Mouse (Mus musculus) megakaryocyte progenitor cell, adult 5-6 weeks (primary cell): ENCODE measurements around the gene Dzip1. TPM values are rescaled to one million over a fixed set of nuclear protein-coding genes. Genes with fewer than 3 reads are reported as not detected.

Experiments
- ATAC-seq: replicated peaks from 2 replicates; pipeline ENCODE4 v1.8.0; 2016; ENCODE audit warnings: mild to moderate bottlenecking, moderate TSS enrichment, inconsistent platforms; ENCODE audit not compliant: poor library complexity
- total RNA-seq, 2 experiments: library from RNA; stranded (forward) in 1 of 2; stranded (reverse) in 1 of 2; fragments of 157-497, 149-512 nt in 1 of 2; fragments of 200-1000 nt in 1 of 2; gene quantifications; 2 replicates each; pipeline versions ENCODE4 v1.2.3 to v1.2.4; 2015 to 2017

Gene Dzip1
- total RNA-seq, 2 experiments from 2014 or later: 0.49 to 0.92 TPM

DNA sequence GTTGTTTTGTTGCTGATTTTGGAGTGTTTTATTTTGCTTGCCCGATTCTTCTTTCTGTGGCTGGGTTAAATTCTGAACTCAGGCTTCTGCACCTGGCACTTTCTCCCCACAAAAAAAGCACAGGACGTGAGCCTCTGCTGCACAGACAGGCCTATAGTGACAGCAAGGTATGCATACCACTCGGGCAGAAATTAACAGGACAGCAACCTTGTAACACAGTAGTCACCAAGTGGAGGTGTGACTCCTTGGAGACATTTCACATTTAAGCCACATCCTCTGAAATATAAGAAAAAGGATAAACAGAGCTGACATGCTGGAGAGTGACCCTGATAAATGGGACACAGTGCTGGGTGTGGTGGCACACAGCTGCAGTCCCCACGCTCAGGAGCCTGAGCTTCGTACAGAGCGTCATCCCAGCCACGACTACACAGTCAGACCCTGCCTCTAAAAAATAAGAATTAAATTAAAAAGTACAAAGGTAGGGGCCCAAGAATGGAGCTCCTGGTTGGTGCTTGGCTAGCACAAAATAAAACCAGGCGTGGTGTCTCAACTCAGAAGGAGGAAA lies 86.6 kb downstream of the Dzip1 start:
- no peak for ATAC-seq

DNA sequence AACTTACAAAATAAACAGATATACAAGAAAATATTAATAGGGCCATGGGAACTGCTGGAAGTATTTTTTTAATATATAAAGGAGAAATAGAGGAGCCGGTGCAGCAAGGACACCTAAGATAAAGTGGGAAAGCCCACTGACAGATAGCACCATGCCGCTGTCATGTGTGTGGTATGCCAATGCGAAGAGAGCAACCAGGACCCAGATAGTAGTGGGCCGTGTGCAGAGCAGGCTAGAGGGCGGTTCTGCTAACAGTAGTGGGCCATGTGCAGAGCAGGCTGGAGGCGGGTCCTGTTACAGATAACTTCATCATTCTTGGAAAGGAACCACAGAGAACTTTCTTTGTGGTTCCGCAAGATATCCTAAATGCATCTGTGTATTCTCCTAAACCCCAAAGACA lies 88.5 kb downstream of the Dzip1 start:
- peak; percentile 98 for ATAC-seq

DNA sequence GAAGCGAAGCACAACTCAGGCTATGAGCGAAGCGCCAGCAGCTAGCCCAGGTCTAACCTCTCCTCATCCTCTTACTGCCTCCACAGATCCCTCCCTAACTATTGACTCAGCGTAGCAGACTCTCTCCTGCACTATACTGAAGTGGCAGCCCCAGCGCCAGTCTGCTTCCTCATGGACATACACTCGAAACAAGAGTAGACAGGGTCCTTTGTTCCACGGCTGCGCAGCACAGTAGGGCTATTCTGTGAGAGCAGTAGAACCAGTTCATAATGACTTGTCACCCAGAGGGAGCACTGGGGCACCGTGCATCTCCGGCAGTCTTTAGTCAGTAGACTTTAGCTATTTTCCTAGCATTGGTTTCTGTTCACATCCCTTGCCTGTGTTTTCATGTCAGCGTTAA lies 89.1 kb downstream of the Dzip1 start:
- ATAC-seq: no peak

DNA sequence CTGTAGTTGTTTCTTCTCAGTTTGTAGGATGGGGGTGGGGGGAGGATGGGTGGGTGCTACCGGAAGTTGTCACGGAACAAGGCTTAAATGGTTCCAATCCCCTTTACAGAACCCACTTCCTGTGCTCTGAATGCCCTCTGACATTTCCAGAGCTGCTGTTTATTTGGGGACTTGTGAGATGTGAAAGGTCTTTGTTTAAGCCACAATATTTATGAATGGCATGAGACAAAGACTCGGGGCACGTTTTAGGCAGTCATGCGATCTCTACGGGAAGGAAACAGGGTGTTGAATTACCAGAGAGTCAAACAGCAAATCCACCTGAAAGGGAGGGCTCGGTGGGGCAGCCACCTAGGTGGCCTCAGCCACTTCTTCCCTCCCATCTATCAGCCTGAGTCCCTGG lies 90.9 kb downstream of the Dzip1 start:
- no peak for ATAC-seq

DNA sequence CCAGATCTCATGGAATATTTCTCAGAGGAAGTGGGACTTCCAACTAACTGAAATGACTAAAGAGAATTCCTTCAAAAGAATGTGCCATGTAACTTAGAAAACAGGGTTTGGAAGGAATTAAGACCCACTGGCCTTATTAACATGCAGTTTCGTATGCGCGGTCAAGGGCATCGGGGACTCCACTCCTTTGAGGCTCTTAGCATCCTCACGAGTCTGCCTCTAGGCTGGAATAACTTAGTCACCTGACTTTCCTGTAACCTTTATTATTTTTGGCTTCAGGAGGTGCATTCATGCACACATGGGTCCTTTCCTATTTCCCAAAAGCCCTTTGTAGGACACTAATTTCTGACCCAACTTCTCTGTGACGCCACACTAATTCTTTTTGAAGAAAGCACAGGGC lies 92.0 kb downstream of the Dzip1 start:
- ATAC-seq: no peak

DNA sequence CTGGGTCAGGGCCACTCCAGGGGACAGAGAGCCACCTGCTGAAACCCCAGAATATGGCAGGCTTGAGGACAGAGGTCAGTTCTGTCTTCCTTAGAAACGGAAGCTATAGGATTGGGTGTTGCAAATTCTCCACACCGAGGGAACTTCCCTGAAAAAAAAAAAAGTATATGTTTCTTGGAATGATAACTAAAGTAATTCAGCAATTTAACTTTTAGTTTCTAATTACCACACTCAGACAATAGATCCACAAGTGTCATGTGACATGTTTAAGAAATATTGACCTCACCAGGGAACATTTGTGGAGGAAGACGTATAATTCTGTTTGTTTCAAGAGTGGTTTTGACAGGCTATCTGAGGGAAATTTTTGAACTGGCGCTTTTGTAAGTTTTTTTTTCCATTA lies 93.7 kb downstream of the Dzip1 start:
- ATAC-seq: no peak

DNA sequence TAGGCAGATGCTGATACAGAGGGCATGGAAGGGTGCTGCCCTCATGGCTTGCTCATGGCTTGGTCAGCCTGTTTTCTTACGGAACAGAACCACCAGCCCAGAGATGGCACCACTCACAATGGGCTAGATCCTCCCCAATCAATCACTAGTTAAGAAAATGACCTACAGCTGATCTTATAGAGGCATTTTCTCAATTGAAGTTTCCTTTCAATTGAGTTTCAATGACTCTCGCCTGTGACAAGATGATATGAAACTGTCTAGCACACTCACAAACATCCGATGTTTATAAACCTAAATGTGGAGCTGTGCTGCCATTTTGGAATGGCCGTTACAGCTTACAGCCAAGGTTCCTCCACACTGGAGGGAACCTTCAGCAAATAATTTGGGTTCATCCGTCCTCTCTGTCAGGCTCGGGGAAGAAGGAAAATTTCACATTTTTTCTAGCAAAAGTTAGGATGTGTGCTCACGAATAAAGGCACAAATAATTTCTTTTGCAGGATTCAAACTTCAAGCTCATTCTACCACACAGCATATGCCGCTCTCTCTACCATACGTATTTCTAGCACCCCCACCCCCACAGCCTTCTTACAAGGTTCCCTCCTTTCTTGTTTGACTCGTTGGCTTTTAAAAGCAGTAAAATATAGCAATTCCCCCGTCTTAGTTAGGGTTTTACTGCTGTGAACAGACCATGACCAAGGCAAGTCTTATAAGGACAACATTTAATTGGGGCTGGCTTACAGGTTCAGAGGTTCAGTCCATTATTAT lies 95.7 kb downstream of the Dzip1 start:
- no peak for ATAC-seq

DNA sequence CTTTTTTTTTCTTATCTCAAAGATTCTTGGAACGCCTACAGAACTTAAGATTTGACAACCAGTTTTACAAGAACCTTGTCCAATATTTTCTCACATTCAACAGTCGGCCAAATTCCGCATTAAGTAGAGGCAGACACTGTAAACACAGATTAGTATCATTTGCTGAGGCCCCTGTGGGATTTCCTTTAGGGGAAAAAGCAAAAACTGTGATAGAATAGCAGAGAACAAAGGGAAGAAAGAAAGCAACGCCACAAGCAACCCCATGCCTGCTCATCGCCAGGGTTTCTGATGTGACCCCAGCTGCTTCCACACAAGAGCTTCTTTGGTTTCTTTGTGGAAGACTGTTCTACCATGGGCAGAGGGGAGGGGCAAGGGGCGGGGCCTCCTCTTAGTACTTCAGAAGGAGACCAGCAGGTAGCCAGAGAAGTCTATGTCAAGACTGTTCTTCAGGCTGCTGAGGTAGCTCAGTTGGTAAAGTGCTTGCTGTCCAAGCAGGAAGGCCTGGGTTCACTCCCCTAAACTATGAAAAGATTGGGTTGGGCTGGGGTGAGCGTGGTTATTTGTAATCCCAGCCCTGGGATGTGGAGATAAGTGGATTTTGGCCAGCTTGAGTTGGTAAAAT lies 97.9 kb downstream of the Dzip1 start:
- 0 out of 2 replicates have a peak, but pooled peaks have one; percentile 13 for ATAC-seq

DNA sequence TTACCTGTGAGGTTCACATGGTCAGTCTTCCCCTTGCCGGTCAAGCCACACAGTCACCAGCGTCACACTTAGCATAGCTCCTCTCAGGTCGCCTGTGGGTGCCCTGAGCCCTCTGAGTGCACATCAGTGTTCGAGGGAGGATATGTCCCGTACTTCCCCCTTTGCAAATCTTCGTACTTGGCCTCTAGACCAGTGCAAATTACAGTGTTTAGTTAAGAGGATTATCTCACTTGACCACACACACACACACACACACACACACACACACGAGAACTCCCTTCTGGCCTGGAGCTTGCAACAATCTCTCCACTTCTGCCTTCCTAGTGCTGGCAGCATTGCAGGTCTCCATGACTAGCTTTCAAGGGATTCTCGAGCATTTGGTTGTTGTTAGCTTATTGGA lies 98.9 kb downstream of the Dzip1 start:
- peak; percentile 60 for ATAC-seq

Other genes with a start within 250 kb of the Dzip1 start
- 38.3 and 41.5 TPM in 2 replicates for gene Abcc4, start 219.2 kb downstream of the Dzip1 start, total RNA-seq (2015)
- 33.7 and 37.0 TPM in 2 replicates for gene Abcc4, start 219.2 kb downstream of the Dzip1 start, total RNA-seq (2017)
- gene Cldn10, start 137.6 kb downstream of the Dzip1 start, total RNA-seq (2015): 0.10 TPM in 1 of 2 replicates, not detected in the other
- gene Cldn10, start 137.6 kb downstream of the Dzip1 start, total RNA-seq (2017): 0.14 TPM in 1 of 2 replicates, not detected in the other
- gene Dnajc3, start 12.5 kb upstream of the Dzip1 start, total RNA-seq (2015): 69.2 and 72.5 TPM in 2 replicates
- gene Dnajc3, start 12.5 kb upstream of the Dzip1 start, total RNA-seq (2017): 116 and 124 TPM in 2 replicates
- gene Uggt2, start 174.0 kb upstream of the Dzip1 start, total RNA-seq (2015): 3.3 and 5.5 TPM in 2 replicates
- 1.5 and 5.8 TPM in 2 replicates for gene Uggt2, start 174.0 kb upstream of the Dzip1 start, total RNA-seq (2017)
- not detected in 2 replicates for gene Hs6st3, start 212.9 kb upstream of the Dzip1 start, total RNA-seq (2015)
- gene Hs6st3, start 212.9 kb upstream of the Dzip1 start, total RNA-seq (2017): not detected in 2 replicates